Mouse (Mus musculus) adrenal gland, postnatal 25 days (tissue): ENCODE data around the gene Irx5. TPM values are rescaled to one million over a fixed set of nuclear protein-coding genes. Genes with fewer than 3 reads are reported as not detected.

ENCODE experiments used
- DNase-seq: peaks from one replicate; pipeline ENCODE4 v3.0.0; 2021; ENCODE audit warnings: mixed read lengths
- total RNA-seq: library from RNA; stranded (reverse); gene quantifications from 2 replicates; pipeline ENCODE4 v1.2.3, GENCODE M21; 2021

Irx5 gene
- total RNA-seq, 1 experiment from 2014 or later, result 2.9 TPM

DNA sequence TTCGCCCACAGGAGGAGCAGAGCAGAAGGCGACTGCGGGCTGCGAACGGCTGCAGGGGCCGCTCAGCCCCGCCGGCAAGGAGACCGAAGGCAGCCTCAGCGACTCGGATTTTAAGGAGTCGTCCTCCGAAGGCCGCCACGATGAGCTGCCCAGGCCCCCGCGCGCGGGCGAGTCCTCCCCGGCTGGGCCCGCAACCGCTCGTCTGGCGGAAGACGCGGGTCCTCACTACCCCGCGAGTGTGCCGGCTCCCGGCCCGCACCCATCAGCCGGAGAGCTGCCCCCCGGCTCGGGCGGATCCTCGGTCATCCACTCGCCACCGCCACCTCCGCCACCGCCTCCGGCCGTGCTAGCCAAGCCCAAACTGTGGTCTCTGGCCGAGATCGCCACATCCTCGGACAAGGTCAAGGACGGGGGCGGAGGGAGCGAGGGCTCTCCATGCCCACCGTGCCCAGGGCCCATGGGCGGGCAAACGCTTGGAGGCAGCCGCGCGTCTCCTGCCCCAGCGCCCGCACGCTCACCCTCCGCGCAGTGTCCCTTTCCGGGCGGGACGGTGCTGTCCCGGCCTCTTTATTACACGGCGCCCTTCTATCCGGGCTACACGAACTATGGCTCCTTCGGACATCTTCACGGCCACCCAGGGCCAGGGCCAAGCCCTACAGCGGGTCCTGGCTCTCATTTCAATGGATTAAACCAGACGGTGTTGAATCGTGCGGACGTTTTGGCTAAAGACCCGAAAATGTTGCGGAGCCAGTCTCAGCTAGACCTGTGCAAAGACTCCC lies 2.8 kb downstream of the Irx5 start:
- no peak for DNase-seq

DNA sequence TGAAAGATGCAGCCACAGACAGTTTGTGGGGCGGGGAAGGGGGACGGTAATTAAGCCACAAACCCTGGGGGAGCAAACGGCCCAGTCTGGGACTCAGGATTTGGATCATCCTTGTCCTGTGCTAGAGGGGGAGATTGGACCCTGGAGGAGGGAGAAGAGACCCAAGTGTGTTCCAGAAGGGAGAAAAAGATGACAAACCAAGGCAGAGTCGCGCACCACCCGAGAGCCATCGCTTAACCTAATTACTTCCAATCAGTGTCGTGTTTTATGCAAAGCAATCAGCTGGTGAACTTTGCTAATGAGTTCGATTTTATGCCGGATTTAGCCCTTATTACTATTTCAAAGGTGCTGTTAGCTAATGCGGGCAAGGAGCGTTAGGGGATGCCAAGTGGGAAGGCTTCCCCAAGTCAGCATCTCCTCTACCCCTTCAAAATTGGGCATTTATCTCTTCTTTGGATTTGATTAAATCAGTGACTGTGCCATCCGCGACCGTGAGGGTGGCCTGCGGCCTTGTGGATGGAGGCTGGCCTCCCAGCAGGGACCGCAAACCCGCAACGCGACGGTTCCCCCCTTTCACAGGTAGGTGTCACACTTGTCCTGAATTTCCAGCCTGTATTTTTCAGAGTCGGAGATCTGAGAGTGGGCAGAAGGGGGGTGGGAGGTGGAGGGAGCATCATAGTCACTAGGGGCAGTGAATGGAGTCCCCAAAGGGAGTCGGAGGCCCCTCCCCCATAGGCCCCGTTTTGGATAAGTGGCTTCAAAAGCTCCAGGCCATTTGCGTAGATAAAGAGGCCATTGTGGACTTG lies 4.3 kb downstream of the Irx5 start:
- DNase-seq, result no peak

DNA sequence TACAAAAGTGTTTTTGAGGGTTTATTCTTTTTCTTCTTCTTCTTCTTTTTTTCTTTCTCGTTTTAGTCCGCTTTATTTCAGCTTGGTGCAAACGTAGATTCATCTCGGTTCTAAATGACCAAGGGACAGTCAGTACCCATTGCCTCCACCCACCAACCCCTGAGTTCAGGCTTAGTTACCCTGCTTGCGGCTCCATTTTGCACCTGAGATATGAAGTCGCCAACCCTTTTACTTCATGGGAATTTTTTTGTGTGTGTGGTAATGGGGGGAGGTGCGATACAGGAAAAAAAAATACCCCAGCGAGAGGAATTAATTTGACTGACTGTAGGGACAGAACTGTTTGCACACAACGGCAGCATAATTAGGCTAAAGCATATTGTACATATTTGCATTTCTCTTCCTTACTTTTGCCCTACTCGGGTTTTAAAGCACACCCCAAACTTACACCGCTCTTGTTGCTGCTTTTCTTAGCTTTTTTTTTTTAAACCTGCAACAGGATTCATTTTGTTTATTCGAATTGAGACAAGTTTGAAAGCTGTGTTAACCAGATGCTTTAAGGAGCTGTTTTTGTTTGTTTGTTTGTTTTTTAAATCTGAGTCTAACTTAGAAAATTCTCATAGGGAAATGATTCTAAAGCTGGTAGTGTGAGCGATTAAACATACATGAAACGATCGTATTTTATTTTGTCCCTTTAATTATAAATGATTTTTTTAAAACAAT lies 5.1 kb downstream of the Irx5 start:
- DNase-seq, result no peak

DNA sequence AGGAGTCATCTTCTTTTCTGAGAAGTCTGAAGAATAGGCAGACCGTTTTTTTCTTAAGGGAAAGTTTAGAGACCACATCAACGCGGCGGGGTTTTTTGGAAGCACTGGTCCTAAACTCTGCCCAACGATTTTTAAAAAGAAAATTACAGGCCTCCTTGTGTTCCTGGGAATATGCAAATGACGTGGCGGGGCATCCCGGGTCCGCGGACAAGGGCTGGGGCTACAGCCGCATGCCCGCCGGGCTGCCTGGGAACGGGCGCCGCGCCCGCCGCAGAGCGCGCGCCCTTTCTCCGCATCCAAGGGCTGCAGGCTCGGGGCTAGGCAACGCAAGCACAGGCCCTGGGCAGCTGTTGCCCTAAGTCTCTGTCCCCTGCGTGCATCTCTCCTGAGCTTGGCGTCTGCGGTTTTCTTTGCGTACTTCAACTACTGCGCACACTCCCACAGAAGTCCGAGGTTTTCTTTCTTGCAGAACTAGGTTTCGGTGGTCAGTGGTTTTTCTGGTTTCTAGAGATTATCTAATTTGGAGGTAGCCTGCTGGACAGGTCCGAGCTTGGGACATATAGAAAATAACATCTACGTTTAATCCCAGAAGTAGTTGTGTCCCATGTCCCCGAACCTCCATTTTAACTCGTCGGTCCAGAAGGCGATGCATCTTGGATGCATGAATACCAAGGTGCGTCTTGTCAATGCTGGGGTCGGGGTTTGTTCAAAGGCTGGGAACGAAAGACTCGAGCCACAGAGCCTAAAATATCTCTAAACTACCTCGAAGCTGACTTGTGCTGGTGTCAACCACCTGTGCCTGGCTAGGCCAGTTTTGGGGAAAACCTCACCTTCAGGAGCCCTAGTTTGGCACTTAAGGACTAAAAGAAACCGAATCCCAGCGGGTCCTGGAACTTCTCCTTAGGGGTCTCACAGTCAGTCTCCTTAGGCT lies 6.1 kb downstream of the Irx5 start:
- no peak for DNase-seq

DNA sequence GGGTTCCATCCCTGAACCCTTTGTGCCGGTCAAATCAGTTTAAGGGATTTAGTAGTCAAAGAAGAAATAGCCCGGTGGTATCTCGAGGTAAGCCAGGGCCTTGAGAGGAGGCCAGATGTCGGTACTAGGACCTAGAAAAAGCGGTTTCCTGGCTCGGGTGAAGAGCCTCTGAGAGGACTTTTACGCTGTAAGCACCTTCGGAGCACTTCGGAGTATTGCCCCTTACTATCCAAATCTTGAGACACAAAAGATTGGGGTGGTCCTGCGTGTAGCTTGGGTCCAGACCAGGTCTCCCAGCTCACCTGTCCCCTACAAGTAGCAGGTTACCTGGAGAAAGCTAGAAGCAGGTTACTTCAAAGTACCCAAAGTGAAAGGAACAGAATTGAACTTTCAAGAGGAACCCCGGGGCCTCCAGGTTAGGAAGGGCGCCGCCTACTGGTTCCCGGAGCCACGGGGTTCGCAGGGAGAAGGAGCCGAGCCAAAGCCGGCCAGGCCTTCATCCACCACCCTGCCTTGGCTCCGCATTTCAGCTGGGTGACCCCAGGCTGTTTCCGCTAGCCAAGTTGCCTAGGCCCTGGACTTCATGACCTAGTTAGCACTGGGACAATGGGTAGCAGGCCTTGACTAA lies 6.8 kb downstream of the Irx5 start:
- DNase-seq, result peak; percentile 34

DNA sequence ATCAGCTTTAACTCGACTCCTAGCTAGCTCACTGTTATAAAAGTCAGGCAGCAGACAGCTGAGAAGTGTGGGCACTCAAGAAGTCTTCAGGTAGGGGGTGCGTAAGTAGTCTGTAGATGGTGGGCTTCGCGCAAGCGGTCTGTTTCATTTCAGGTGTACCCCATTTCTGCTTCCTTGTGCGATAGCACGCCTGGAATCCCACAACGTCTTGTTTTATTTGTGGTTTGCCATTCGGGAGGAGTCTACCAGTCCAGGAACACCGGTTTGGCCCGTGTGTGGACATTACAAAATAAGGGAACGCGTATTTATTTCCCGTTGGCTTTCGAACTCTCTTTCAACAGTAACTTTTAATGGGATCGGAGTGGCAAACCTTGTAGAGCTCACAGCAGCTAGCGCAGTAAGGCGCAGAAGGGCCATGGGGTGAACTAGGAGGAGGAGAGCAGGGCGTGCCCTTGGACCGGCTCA lies 7.4 kb downstream of the Irx5 start:
- DNase-seq, result no peak

DNA sequence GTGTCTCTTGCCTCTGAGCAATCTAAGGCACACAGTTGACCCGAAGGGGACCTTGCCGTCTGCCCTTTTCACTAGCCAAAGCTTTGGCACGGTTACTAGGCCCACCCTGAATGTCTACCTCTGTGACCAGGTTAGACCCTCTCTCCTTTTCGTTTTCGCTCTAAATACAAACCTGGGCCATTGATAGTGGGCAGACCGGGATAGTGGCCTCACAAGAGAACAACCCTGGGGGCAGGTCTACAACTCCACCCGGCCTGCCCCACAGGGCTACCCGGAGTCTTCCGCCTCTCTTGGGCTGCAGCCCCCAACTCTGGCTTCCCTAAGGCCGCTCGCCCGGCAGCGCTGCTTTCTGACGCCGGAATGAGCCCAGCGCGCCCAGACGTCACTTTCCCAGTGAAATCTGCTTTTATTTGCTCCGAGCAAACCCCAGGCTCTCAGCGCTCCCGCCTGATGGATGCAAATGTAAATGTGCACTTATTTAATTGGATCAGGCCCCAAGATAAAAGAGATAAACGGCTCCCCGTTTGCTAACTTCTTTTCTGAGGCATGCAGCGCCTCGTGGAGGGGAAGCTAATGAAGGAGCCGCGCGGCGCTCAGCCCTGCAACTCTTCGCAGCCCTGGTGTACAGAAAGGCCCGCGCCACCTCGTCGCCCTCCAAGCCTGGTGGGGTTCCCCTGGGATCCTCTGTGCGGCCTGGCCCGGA lies 8.0 kb downstream of the Irx5 start:
- DNase-seq, result no peak

DNA sequence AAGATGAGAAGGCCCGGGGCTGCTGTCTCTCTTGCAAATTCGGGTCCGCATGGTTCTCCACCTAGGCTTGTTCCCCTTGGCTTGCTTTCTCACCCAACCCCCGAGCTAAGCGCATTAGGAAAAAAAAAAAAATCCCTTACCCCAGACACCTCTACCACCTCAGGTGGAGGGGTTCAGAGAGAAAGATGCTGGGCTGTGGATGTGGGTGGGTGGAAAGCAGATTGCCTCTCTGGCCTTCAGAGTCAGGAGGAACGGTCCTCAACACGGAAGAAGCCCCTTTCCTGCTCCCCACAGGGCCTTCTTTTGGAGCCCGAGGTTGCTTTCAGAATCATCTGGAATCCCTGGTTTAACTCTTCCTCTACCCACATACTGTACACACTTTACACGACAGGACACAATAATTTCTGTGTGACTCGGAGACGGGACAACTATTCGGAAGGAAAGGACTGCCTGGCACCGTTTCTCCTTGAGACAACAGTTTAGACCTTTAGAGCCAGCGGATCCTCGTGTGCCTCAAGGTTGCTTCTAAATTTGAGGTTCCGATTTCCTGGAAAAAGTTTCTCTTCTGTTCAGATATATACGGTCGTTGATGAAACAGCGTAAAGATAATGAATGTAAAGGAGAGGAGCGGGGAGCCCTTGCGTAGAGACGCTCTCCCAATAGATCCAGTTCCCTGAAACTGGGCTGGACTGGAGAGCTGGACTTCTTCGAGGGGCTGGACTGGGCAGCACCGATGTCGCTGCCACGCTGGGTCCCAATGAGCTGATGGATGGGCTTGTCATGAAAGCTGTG lies 8.7 kb downstream of the Irx5 start:
- no peak for DNase-seq

DNA sequence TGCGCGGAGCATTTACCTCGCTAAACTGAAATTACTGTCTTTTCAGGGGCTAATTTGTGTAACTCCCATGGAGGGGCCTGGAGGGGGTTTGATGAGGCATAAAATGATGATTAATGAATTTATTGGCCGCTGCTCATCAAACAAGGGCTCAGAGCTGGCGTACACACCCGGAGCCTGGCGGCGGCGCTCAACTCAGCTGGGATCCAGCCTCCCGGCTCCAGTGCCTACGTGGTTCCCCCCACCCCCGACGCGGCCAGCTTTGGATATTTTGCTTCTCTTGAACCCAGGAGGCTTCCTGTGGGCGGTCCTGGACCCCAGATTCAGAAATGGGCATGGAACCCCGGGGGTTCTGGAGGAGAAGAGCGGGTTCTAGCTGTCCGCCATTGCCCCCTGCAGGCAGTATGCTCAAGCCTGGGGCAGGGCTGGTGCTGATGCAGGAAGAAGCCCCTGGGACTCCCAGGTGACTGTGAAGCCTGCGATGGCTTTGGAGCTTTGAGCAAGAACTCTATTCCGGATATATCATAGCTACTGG lies 9.4 kb downstream of the Irx5 start:
- no peak for DNase-seq

DNA sequence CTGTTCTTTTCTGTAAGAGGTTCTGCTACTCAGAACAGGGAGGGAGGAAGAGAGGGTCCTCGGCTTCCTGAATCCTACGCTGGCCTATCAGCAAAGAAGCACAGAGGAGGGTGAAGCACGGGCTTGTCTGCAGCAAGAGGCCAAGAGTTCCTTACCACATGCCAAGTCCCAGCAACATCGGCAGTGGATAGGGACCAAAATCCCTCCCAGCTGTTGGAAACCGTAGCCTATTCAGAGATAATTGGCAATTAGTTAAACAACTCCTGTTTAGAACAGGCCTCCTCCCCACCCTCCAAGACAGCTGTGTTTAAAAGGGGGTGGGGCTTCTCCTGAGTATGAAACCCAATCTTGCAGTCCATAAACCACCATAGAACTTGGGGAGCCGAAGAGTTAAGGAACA lies 22.1 kb downstream of the Irx5 start:
- no peak for DNase-seq

DNA sequence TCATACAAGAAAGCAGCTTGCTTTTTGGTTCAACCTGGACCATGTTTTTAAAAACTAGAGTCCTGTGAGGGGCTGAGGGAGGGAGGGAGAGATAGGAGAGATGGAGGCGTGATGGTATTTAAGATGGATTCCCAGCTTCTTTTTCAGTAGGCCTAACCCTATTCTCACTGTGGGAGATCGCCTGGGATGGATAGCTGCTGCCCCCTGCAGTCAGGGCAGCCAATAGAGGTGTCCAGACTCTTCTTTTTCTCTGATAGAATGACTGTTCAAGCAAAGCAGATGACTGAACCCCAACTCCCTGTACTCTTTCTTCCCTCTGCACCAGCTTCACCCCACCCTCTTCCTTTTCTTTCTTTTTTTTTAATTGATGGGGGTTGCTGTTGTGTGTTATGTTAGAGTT lies 23.1 kb downstream of the Irx5 start:
- no peak for DNase-seq

DNA sequence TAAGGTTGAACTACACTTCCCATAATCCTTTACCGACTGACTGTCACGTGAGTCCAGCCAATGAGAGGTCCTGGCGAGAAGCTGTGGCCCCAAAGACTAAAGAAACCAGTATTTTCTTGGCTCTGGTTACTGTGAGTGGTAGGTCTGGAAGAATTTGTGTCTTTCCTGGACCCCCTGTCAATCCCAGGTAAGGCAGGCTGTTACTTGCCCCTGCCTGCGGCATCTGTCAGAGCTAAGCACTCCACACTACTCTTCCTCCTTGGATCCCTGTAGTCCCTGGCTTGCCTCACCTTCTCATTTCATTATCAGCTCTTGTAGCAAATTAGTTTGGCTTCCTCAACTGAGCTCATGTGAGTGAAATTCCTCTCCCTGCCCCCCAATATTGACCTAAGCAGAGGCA lies 30.5 kb downstream of the Irx5 start:
- DNase-seq, result no peak

DNA sequence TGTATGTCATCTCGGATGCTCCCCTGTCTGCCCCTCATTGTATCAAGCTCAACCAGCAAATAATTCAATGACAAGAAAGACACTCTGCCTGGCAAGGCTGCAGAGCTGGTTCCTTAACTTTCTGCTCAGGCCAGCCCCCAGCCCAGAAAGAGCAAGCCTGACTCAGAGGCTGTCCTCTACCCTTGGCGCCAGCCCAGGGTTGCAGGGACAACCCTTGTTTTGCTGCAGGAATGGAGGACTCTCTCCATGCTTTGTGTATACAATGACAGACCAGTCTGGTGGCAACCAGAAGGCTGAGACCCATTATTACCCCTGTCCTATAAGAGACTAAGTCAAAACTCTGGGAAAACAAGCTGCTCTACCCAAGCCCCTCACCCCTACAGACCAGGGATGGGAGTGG lies 46.8 kb downstream of the Irx5 start:
- no peak for DNase-seq

DNA sequence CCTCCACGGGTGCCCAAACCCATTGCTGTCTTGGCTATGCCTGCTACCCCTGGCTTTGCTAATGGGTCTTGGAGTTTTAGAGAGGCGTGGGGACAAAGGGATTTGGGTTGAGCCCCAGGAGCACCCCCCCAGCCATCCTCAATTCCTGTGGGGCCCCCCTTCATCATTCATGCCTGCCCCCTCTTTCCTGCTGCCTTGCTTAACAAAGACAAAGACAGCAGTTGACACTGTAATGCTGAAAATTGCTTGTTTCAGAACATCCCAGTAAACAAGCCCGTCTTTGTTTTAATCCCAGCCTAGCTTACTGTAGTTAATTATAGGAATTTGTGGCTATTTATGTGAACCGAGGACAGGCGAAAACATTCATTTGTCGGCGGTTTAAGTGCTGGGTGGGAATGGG lies 50.7 kb downstream of the Irx5 start:
- DNase-seq, result no peak

DNA sequence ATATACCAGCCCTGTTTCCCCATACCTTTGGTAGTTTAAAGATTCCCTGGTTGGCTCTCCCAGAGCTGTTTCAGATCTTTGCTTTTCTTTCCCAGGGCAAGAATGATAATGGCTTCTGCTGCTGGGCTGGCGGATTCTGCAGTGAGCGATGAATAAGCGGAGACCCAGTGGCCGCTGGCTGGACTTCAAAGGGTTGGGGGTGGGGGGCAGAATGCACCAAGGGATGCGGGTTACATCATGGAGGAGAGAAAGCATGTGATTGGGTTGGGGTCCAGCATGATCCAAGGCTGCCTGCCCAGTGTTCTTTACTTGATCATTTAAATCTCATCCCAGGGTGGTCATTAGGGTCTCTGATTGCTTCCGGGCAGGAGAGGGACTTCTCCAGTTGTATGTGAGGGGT lies 56.2 kb downstream of the Irx5 start:
- DNase-seq, result no peak

DNA sequence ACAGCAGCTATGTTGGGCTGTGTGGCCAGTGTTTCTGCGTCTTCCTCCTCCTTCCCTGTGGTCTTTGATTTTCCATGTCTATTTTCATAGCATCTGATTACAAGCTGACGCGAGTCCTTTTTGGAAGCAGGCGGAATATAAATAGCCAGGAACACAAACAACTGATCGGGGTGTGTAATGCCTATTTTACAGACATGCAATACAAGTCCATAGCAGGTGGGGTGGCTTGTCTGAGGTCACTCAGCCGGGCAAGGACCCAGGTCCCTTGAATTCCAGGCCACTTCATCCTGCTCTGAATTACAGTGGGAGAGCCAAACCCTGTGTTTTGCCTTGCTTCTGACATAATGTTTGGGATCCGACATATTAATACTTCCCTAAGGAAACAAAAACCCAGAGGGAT lies 63.2 kb downstream of the Irx5 start:
- DNase-seq, result no peak
